Mouse (Mus musculus): ENCODE results near the gene Rps21.

Rps21 gene

GRCm38 (mm10) chr2:180292026-180292425 is 34.8 kb downstream of the Rps21 start:
- no peak for TF ChIP-seq GATA4 (IDR thresholded peaks at IDR 0.05; ENCODE audit: insufficient replicate concordance, low read length)

GRCm38 (mm10) chr2:180292906-180293305 is 35.7 kb downstream of the Rps21 start:
- TF ChIP-seq GATA4 (IDR thresholded peaks at IDR 0.05; ENCODE audit: insufficient replicate concordance, low read length) = no peak

DNA sequence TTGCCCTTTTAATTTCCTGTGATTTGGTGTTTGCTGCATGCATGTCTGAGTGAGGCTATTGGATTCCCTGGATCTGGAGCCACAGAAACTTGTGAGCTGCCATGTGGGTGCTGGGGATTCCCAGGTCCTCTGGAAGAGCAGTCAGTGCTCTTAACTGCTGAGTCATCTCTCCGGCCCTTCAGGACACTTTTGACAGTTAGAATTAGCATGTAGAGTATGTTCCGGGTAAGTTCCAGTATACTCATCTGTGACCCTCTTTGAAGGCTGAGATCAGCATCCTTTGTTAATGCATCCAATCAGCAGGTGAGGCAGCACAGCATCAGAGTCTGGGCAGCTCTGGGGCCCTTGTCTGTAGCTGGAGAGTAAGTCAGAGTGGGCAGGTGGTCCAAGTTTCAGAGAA is 43.1 kb downstream of the Rps21 start:
- no peak for TF ChIP-seq GATA4 (IDR thresholded peaks at IDR 0.05; ENCODE audit: insufficient replicate concordance, low read length)

GRCm38 (mm10) chr2:180300771-180301170 is 43.6 kb downstream of the Rps21 start:
- TF ChIP-seq GATA4 (IDR thresholded peaks at IDR 0.05; ENCODE audit: insufficient replicate concordance, low read length) = no peak

- no peak for TF ChIP-seq GATA4 (IDR thresholded peaks at IDR 0.05; ENCODE audit: insufficient replicate concordance, low read length)
Measured at GRCm38 (mm10) chr2:180302201-180302600, 45.0 kb downstream of the Rps21 start.

DNA sequence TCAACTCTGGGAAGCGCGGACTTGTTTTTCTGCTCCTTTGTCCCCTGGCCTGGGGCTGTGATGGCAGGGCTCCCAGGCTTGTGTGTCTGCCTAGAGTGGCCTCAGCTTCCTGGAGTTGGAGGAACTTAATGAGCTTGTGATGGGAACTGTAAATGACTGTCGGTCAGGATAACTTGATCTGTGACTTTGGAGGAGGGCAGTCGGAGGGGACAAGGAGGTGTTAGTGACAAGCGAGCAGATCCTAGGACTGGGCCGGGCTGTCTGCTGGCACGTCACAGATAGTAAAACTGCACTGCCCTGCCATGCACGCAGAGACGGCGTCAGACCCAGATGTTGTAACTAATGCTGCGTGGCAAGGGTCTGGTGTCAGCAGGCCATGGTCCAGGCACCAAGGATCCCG is 46.3 kb downstream of the Rps21 start:
- TF ChIP-seq GATA4 (IDR thresholded peaks at IDR 0.05; ENCODE audit: insufficient replicate concordance, low read length) = no peak

DNA sequence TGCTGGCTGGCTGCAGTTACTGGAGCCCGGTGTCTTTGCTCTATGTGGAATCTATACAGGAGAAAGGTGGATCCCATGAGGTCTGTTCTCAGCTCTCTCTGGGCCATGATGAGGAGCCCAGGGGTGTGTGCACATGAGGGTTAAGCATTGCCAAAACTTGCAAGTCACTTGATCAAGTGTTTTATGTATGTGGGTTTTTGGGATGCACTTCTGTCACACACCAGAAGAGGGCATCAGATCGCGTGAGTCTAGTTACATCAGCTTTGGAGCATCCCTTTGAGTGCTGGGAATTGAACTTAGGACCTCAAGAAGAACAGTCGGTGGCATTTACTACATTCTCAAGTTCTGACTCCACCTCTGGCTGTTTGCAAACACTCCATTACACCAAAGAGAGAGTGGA is 47.4 kb downstream of the Rps21 start:
- no peak for TF ChIP-seq GATA4 (IDR thresholded peaks at IDR 0.05; ENCODE audit: insufficient replicate concordance, low read length)

GRCm38 (mm10) chr2:180305490-180305889 is 48.3 kb downstream of the Rps21 start:
- no peak for TF ChIP-seq GATA4 (IDR thresholded peaks at IDR 0.05; ENCODE audit: insufficient replicate concordance, low read length)

GRCm38 (mm10) chr2:180306009-180306408 is 48.8 kb downstream of the Rps21 start:
- no peak for TF ChIP-seq GATA4 (IDR thresholded peaks at IDR 0.05; ENCODE audit: insufficient replicate concordance, low read length)

DNA sequence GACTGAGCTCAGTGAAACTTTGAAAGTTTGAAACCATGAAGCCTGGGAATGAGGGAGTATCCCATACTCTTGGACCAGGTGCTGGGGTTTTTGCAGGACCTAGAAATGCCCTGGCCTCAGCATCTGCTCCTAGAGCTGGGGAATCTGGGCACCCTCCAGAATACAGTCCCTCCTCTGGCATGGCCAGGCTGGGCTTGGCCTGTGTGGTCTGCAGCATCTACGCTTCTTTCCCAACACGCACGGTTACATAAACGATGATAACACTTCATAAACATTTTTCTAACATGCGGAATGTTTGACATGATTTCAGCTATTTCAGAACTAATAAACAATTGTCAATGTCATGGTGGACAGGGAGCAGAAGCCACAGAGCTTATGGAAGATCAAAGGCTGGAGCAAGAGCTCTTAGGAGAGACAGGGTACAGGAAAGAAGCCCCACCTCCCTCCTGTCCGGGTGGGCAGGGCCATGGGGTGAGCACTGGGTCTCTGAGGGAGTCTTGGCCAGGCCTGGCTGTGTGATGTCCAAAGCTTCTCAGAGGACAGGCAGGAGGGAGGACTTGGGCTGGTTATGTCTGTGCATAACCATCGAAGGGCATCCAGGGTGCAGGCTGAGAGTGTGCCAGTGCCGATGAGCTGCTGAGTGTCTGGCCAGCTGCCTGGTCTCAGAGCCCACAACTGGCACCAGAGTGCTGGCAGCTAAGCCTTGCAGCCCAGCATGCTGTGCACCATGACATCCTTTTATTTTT is 49.4 kb downstream of the Rps21 start:
- no peak for TF ChIP-seq GATA4 (IDR thresholded peaks at IDR 0.05; ENCODE audit: insufficient replicate concordance, low read length)

- no peak for TF ChIP-seq GATA4 (IDR thresholded peaks at IDR 0.05; ENCODE audit: insufficient replicate concordance, low read length)
Measured at GRCm38 (mm10) chr2:180307680-180308079, 50.5 kb downstream of the Rps21 start.

Data from liver, adult (tissue).